Mouse (Mus musculus) heart, postnatal 0 days (tissue): Measurements from ENCODE around the gene Mtf2. TPM values are rescaled to one million over a fixed set of nuclear protein-coding genes. Genes with fewer than 3 reads are reported as not detected.
A peak's percentile ranks its signal among the peaks of the same experiment; 100 is the strongest.
"Not testable (repeated sequence)": the region's sequence is repeated elsewhere in the genome, so short reads cannot be mapped to it uniquely, and the experiment has no call there.

ENCODE experiments used
- ATAC-seq: fragments of 200-750 bp; cut with Nextera tagmentation; 2 replicates; pipeline ENCODE4 v1.8.0; 2017; ENCODE audit warnings: low read depth, moderate number of reproducible peaks, moderate library complexity; ENCODE audit not compliant: insufficient read depth
- DNase-seq: peaks from one replicate; pipeline ENCODE4 v3.0.0-alpha.2; 2016; ENCODE audit warnings: low spot score
- H3K27ac ChIP-seq: fragments of 300-500 bp; sonication (generic); 2 replicates; pipeline ENCODE4 v1.5.1; 2014; ENCODE audit warnings: low read depth, mild to moderate bottlenecking
- H3K27me3 ChIP-seq: fragments of 300-500 bp; sonication (generic); 2 replicates; pipeline ENCODE4 v1.6.1; 2014; ENCODE audit warnings: low read length, mixed read lengths; ENCODE audit not compliant: control insufficient read depth, insufficient read depth
- H3K36me3 ChIP-seq: fragments of 300-500 bp; sonication (generic); replicated peaks from 2 replicates; pipeline ENCODE4 v1.6.1; 2014; ENCODE audit warnings: low read length, mixed read lengths; ENCODE audit not compliant: control insufficient read depth, insufficient read depth
- H3K4me1 ChIP-seq: fragments of 300-500 bp; sonication (generic); 2 replicates; pipeline ENCODE4 v1.6.1; 2014; ENCODE audit warnings: antibody characterized with exemption; ENCODE audit not compliant: control insufficient read depth, insufficient read depth
- H3K4me2 ChIP-seq: fragments of 300-500 bp; sonication (generic); 2 replicates; pipeline ENCODE4 v1.6.1; 2014; ENCODE audit warnings: low read depth, mild to moderate bottlenecking, low read length, moderate library complexity
- H3K4me3 ChIP-seq: fragments of 300-500 bp; sonication (generic); 2 replicates; pipeline ENCODE4 v1.5.1; 2014; ENCODE audit warnings: low read depth, low read length
- H3K9ac ChIP-seq: fragments of 300-500 bp; sonication (generic); replicated peaks from 2 replicates; pipeline ENCODE4 v1.6.1; 2014; ENCODE audit warnings: low read depth, low read length, mixed read lengths
- H3K9me3 ChIP-seq: fragments of 300-500 bp; sonication (generic); replicated peaks from 2 replicates; pipeline ENCODE4 v1.6.1; 2016; ENCODE audit warnings: low read length; ENCODE audit not compliant: control insufficient read depth
- CTCF ChIP-seq: IDR thresholded peaks from 2 replicates; pipeline ENCODE4 v1.5.1; 2016; ENCODE audit warnings: antibody characterized with exemption, control low read depth, low read depth
- EP300 ChIP-seq: IDR thresholded peaks from 2 replicates; pipeline ENCODE4 v1.6.1; 2016; ENCODE audit warnings: antibody characterized with exemption, low read depth
- WGBS: fragments of 180-500 bp; shearing (Covaris S2); extraction: QIAGEN DNeasy Blood & Tissue Kit; methylation state at CpG from one replicate; pipeline ENCODE4 v1.1.7; 2014; 5-methylcytosine and 5-hydroxymethylcytosine counted together
- polyA plus RNA-seq: library from polyadenylated mRNA; unstranded; fragments of >200 nt; fragmentation: Nextera tagmentation; extraction: Ambion mirVana; gene quantifications from 2 replicates; pipeline ENCODE4 v1.2.1, GENCODE M21; 2015
- total RNA-seq: library from RNA; depleted of rRNA; stranded (reverse); fragments of >200 nt; gene quantifications from 2 replicates; pipeline ENCODE4 v1.2.3, GENCODE M21; 2014; ENCODE audit warnings: low replicate concordance

Gene Mtf2
- total and polyA plus RNA-seq, 2 experiments from 2014 or later, result 20.2 to 38.1 TPM

- H3K4me1 ChIP-seq, result no peaks in the 10 kb centered on the region
- H3K9me3 ChIP-seq, result 0 out of 2 replicates have a peak, but pooled peaks cover 6% of the 10 kb centered on the region
- H3K9ac ChIP-seq, result no peak overlapping the region
- ATAC-seq (no peak), DNase-seq (no peak)
- WGBS, result 93% methylated on average over 1 of the region's 1 CpGs
- no peaks in the 10 kb centered on the region for H3K27me3 ChIP-seq
- no peak overlapping the region for H3K4me2 ChIP-seq
- TF ChIP-seq EP300 (no peak), CTCF (no peak)
- no peak overlapping the region for H3K27ac ChIP-seq
- H3K36me3 ChIP-seq, result peaks cover 36% of the 10 kb centered on the region
- H3K4me3 ChIP-seq, result no peak overlapping the region
These were observed 6.8 kb downstream of the Mtf2 start for GRCm38 (mm10) chr5:108072301-108072700.

- DNase-seq, result no peak
- no peaks in the 10 kb centered on the region for H3K4me1 ChIP-seq
- no peaks in the 10 kb centered on the region for H3K27me3 ChIP-seq
- 0 out of 2 replicates have a peak, but pooled peaks cover 6% of the 10 kb centered on the region for H3K9me3 ChIP-seq
- H3K4me3 ChIP-seq, result no peak overlapping the region
- H3K27ac ChIP-seq, result no peak overlapping the region
- ATAC-seq, result no peak
- H3K9ac ChIP-seq, result no peak overlapping the region
- H3K4me2 ChIP-seq, result no peak overlapping the region
- H3K36me3 ChIP-seq, result peaks cover 29% of the 10 kb centered on the region; the same call in 1 of the 2 replicates
- no peak for TF ChIP-seq EP300
- no peak for TF ChIP-seq CTCF
These were observed 10.8 kb downstream of the Mtf2 start for GRCm38 (mm10) chr5:108076241-108076640.

- Histone ChIP-seq H3K4me2 (no peak overlapping the region), H3K27me3 (no peaks in the 10 kb centered on the region), H3K27ac (no peak overlapping the region), H3K4me3 (no peak overlapping the region), H3K36me3 (peaks cover 33% of the 10 kb centered on the region; the same call in 1 of the 2 replicates), H3K9ac (no peak overlapping the region), H3K4me1 (no peaks in the 10 kb centered on the region), H3K9me3 (0 out of 2 replicates have a peak, but pooled peaks cover 6% of the 10 kb centered on the region)
- no peak for DNase-seq
- TF ChIP-seq CTCF, result no peak
- WGBS, result 69% methylated on average over 6 of the region's 6 CpGs
- ATAC-seq, result no peak
These were observed 11.5 kb downstream of the Mtf2 start for GRCm38 (mm10) chr5:108076833-108077540.

GRCm38 (mm10) chr5:108079603-108080002, 14.1 kb downstream of the Mtf2 start:
- H3K4me2 ChIP-seq, result no peak overlapping the region
- ATAC-seq (no peak), DNase-seq (peak; percentile 12)
- H3K4me3 ChIP-seq, result no peak overlapping the region
- TF ChIP-seq EP300 (no peak), CTCF (no peak)
- H3K27ac ChIP-seq, result 0 out of 2 replicates have a peak overlapping the region, but pooled peaks have one; percentile 26
- H3K36me3 ChIP-seq, result peaks cover 24% of the 10 kb centered on the region; the same call in 1 of the 2 replicates
- H3K4me1 ChIP-seq, result no peaks in the 10 kb centered on the region
- 0 out of 2 replicates have a peak, but pooled peaks cover 6% of the 10 kb centered on the region for H3K9me3 ChIP-seq
- H3K27me3 ChIP-seq, result no peaks in the 10 kb centered on the region
- H3K9ac ChIP-seq, result no peak overlapping the region

- no peak for DNase-seq
- TF ChIP-seq CTCF (peak; percentile 39), EP300 (no peak)
- no peak overlapping the region for H3K4me3 ChIP-seq
- WGBS, result 46% methylated on average over 2 of the region's 2 CpGs
- H3K9me3 ChIP-seq, result no peaks in the 10 kb centered on the region
- H3K4me1 ChIP-seq, result no peaks in the 10 kb centered on the region
- H3K36me3 ChIP-seq, result peaks cover 31% of the 10 kb centered on the region
- no peak overlapping the region for H3K27ac ChIP-seq
- ATAC-seq, result no peak
- no peak overlapping the region for H3K9ac ChIP-seq
- H3K4me2 ChIP-seq, result no peak overlapping the region
- H3K27me3 ChIP-seq, result no peaks in the 10 kb centered on the region
These were observed 16.9 kb downstream of the Mtf2 start for GRCm38 (mm10) chr5:108082380-108082779.

GRCm38 (mm10) chr5:108085440-108085839, 20.0 kb downstream of the Mtf2 start:
- peaks cover 47% of the 10 kb centered on the region for H3K36me3 ChIP-seq
- WGBS, result 96% methylated on average over 2 of the region's 2 CpGs
- DNase-seq (no peak), ATAC-seq (no peak)
- H3K27me3 ChIP-seq, result no peaks in the 10 kb centered on the region
- no peak overlapping the region for H3K27ac ChIP-seq
- no peak overlapping the region for H3K9ac ChIP-seq
- no peak overlapping the region for H3K4me2 ChIP-seq
- TF ChIP-seq CTCF, result no peak
- no peak for TF ChIP-seq EP300
- no peaks in the 10 kb centered on the region for H3K4me1 ChIP-seq
- no peaks in the 10 kb centered on the region for H3K9me3 ChIP-seq
- no peak overlapping the region for H3K4me3 ChIP-seq

- not testable (repeated sequence) for H3K9me3 ChIP-seq, H3K9ac ChIP-seq, DNase-seq, H3K4me3 ChIP-seq, H3K27me3 ChIP-seq, H3K27ac ChIP-seq, H3K4me1 ChIP-seq, ATAC-seq, H3K4me2 ChIP-seq
- peaks cover 57% of the 10 kb centered on the region for H3K36me3 ChIP-seq
- 96% methylated on average over 8 of the region's 8 CpGs for WGBS
These were observed 27.3 kb downstream of the Mtf2 start for GRCm38 (mm10) chr5:108092731-108093130.
